Mouse (Mus musculus) liver, postnatal 0 days (tissue): ENCODE measurements around the gene 1600014C10Rik.

Source experiments
- CTCF ChIP-seq: sonication (generic); IDR thresholded peaks from 2 replicates; pipeline ENCODE4 v1.5.1; 2016; ENCODE audit warnings: antibody characterized with exemption, low read depth
- EP300 ChIP-seq: IDR thresholded peaks from 2 replicates; pipeline ENCODE4 v1.6.1; 2016; ENCODE audit warnings: antibody characterized with exemption, low read depth, mild to moderate bottlenecking

- TF ChIP-seq CTCF (no peak), EP300 (no peak)
Observed at GRCm38 (mm10) chr7:38205801-38206200, 22.8 kb downstream of the 1600014C10Rik start.
